Comparison of ENCODE assay signal across 8 mouse cellular contexts in genomic region chr8:123948942-123949685, GRCm38 (mm10). TPM values are rescaled to one million over a fixed set of nuclear protein-coding genes. Genes with fewer than 3 reads are reported as not detected.
A peak's percentile ranks its signal among the peaks of the same experiment; 100 is the strongest.
DNase-seq lines count a peak whose midpoint lies in the region; ATAC-seq lines count a peak whose summit lies in the region.

Nup133 (minus strand) TSS chr8:123949265.

- DNase-seq in adipocyte (ENCODE audit: low spot score), result peak; percentile 99
- peak; percentile 100 for DNase-seq in embryo, embryonic 10 days (ENCODE audit: low spot score)
- peak; percentile 100 for DNase-seq in gastrocnemius, postnatal 10 days
- DNase-seq in induced T-regulatory cell, adult 2 months (ENCODE audit: low read depth), result peak; percentile 100
- DNase-seq in left cerebral cortex, adult 9 months (ENCODE audit: low spot score in 2 of 2), result peak; percentile 94 to 99
- DNase-seq in right cerebral cortex, postnatal 14 days, result peak; percentile 100
- peak; percentile 99 for DNase-seq in urinary bladder, postnatal 36 days (ENCODE audit: low spot score in 2 of 2)

- peak; percentile 95 for ATAC-seq in megakaryocyte progenitor cell, adult 5-6 weeks (replicated peaks; ENCODE audit: poor library complexity)

RNA-seq across cellular contexts. Expression of gene Nup133, which starts in this region (rescaled TPM):
- 10 to 100 TPM; 11.6 to 14.2 TPM for total RNA-seq in gastrocnemius, postnatal 10 days (2021)
- total RNA-seq in megakaryocyte progenitor cell, adult 5-6 weeks (2015), result 27.8 and 28.7 TPM in 2 replicates
- total RNA-seq in megakaryocyte progenitor cell, adult 5-6 weeks (2017), result 28.2 and 33.0 TPM in 2 replicates

Comparison
In these comparisons a context has a peak if more than half of its experiments do, and no peak if none do; other contexts are left out.
1. Peak in every context shown above with its lines: DNase-seq and ATAC-seq.